Mouse (Mus musculus): Measurements from ENCODE around the gene Angptl4. TPM values are rescaled to one million over a fixed set of nuclear protein-coding genes. Genes with fewer than 3 reads are reported as not detected.

Gene Angptl4
- polyA plus RNA-seq, 1 experiment from 2014 or later = 51.4 TPM

- TF ChIP-seq CTCF (IDR thresholded peaks at IDR 0.05; ENCODE audit: low read depth) = no peak
- no peaks in the 10 kb centered on the region for H3K9me3 ChIP-seq (replicated peaks; ENCODE audit: low read length)
- WGBS = 29% methylated on average over 10 of the region's 10 CpGs
- H3K27ac ChIP-seq = no peak overlapping the region
- no peak for ATAC-seq (replicated peaks; ENCODE audit: low FRiP score, low read depth)
- H3K4me2 ChIP-seq (ENCODE audit: low read length) = no peak overlapping the region
- no peaks in the 10 kb centered on the region for H3K36me3 ChIP-seq (ENCODE audit: insufficient read depth, low read length)
- H3K4me1 ChIP-seq (replicated peaks; ENCODE audit: insufficient read depth, low read length) = peaks cover 14% of the 10 kb centered on the region; the same call in 1 of the 2 replicates
- no peak overlapping the region for H3K9ac ChIP-seq (ENCODE audit: low read depth, low read length)
- H3K4me3 ChIP-seq (replicated peaks; ENCODE audit: low read depth, low read length) = no peak overlapping the region
- H3K27me3 ChIP-seq (ENCODE audit: insufficient read depth, low read length) = no peaks in the 10 kb centered on the region
- DNase-seq (ENCODE audit: low spot score) = no peak
Measured at GRCm38 (mm10) chr17:33808192-33808591, 26.6 kb upstream of the Angptl4 start.

- Histone ChIP-seq H3K27me3 (ENCODE audit: insufficient read depth, low read length) (no peaks in the 10 kb centered on the region), H3K9me3 (replicated peaks; ENCODE audit: low read length) (no peaks in the 10 kb centered on the region), H3K4me2 (ENCODE audit: low read length) (no peak overlapping the region), H3K36me3 (ENCODE audit: insufficient read depth, low read length) (no peaks in the 10 kb centered on the region), H3K9ac (ENCODE audit: low read depth, low read length) (no peak overlapping the region; the same call in 1 of the 2 replicates), H3K4me1 (replicated peaks; ENCODE audit: insufficient read depth, low read length) (peaks cover 5% of the 10 kb centered on the region; the same call in 1 of the 2 replicates), H3K4me3 (replicated peaks; ENCODE audit: low read depth, low read length) (no peak overlapping the region), H3K27ac (no peak overlapping the region)
- ATAC-seq (replicated peaks; ENCODE audit: low FRiP score, low read depth) (no peak), DNase-seq (ENCODE audit: low spot score) (no peak)
- TF ChIP-seq CTCF (IDR thresholded peaks at IDR 0.05; ENCODE audit: low read depth) = no peak
- 22% methylated on average over 8 of the region's 9 CpGs for WGBS
Measured at GRCm38 (mm10) chr17:33807181-33807888, 25.7 kb upstream of the Angptl4 start.

GRCm38 (mm10) chr17:33804745-33805144, 23.1 kb upstream of the Angptl4 start:
- no peaks in the 10 kb centered on the region for H3K36me3 ChIP-seq (ENCODE audit: insufficient read depth, low read length)
- WGBS = 39% methylated on average over 1 of the region's 1 CpGs
- H3K27ac ChIP-seq = no peak overlapping the region
- H3K4me2 ChIP-seq (ENCODE audit: low read length) = no peak overlapping the region
- H3K4me1 ChIP-seq (replicated peaks; ENCODE audit: insufficient read depth, low read length) = no peaks in the 10 kb centered on the region
- H3K27me3 ChIP-seq (ENCODE audit: insufficient read depth, low read length) = no peaks in the 10 kb centered on the region
- no peak for DNase-seq (ENCODE audit: low spot score)
- no peak for TF ChIP-seq CTCF (IDR thresholded peaks at IDR 0.05; ENCODE audit: low read depth)
- no peak overlapping the region for H3K9ac ChIP-seq (ENCODE audit: low read depth, low read length)
- no peaks in the 10 kb centered on the region for H3K9me3 ChIP-seq (replicated peaks; ENCODE audit: low read length)
- H3K4me3 ChIP-seq (replicated peaks; ENCODE audit: low read depth, low read length) = no peak overlapping the region
- ATAC-seq (replicated peaks; ENCODE audit: low FRiP score, low read depth) = no peak

- no peak for DNase-seq (ENCODE audit: low spot score)
- H3K27ac ChIP-seq = no peak overlapping the region
Measured at GRCm38 (mm10) chr17:33804205-33804604, 22.6 kb upstream of the Angptl4 start.

GRCm38 (mm10) chr17:33802221-33802620, 20.6 kb upstream of the Angptl4 start:
- peak; percentile 74 for TF ChIP-seq CTCF (IDR thresholded peaks at IDR 0.05; ENCODE audit: low read depth)
- Histone ChIP-seq H3K36me3 (ENCODE audit: insufficient read depth, low read length) (no peaks in the 10 kb centered on the region), H3K27ac (no peak overlapping the region), H3K4me2 (ENCODE audit: low read length) (no peak overlapping the region), H3K4me3 (replicated peaks; ENCODE audit: low read depth, low read length) (no peak overlapping the region), H3K9me3 (replicated peaks; ENCODE audit: low read length) (no peaks in the 10 kb centered on the region), H3K9ac (ENCODE audit: low read depth, low read length) (no peak overlapping the region), H3K4me1 (replicated peaks; ENCODE audit: insufficient read depth, low read length) (no peaks in the 10 kb centered on the region), H3K27me3 (ENCODE audit: insufficient read depth, low read length) (no peaks in the 10 kb centered on the region)
- 3% methylated on average over 2 of the region's 2 CpGs for WGBS
- peak; percentile 66 for DNase-seq (ENCODE audit: low spot score)
- no peak for ATAC-seq (replicated peaks; ENCODE audit: low FRiP score, low read depth)

More at GRCm38 (mm10) chr17:33804205-33804604, 22.6 kb upstream of the Angptl4 start:
- no peaks in the 10 kb centered on the region for H3K4me1 ChIP-seq (replicated peaks; ENCODE audit: insufficient read depth, low read length)
- H3K4me2 ChIP-seq (ENCODE audit: low read length) = no peak overlapping the region
- ATAC-seq (replicated peaks; ENCODE audit: low FRiP score, low read depth) = no peak
- no peaks in the 10 kb centered on the region for H3K9me3 ChIP-seq (replicated peaks; ENCODE audit: low read length)
- H3K27me3 ChIP-seq (ENCODE audit: insufficient read depth, low read length) = no peaks in the 10 kb centered on the region
- H3K36me3 ChIP-seq (ENCODE audit: insufficient read depth, low read length) = no peaks in the 10 kb centered on the region
- WGBS = 61% methylated on average over 4 of the region's 4 CpGs
- no peak overlapping the region for H3K4me3 ChIP-seq (replicated peaks; ENCODE audit: low read depth, low read length)
- H3K9ac ChIP-seq (ENCODE audit: low read depth, low read length) = no peak overlapping the region
- no peak for TF ChIP-seq CTCF (IDR thresholded peaks at IDR 0.05; ENCODE audit: low read depth)

GRCm38 (mm10) chr17:33799277-33799676, 17.6 kb upstream of the Angptl4 start:
- no peak for ATAC-seq (replicated peaks; ENCODE audit: low FRiP score, low read depth)
- Histone ChIP-seq H3K27me3 (ENCODE audit: insufficient read depth, low read length) (no peaks in the 10 kb centered on the region), H3K27ac (no peak overlapping the region), H3K4me3 (replicated peaks; ENCODE audit: low read depth, low read length) (no peak overlapping the region), H3K4me1 (replicated peaks; ENCODE audit: insufficient read depth, low read length) (no peaks in the 10 kb centered on the region), H3K9me3 (replicated peaks; ENCODE audit: low read length) (no peaks in the 10 kb centered on the region), H3K9ac (ENCODE audit: low read depth, low read length) (no peak overlapping the region), H3K36me3 (ENCODE audit: insufficient read depth, low read length) (no peaks in the 10 kb centered on the region), H3K4me2 (ENCODE audit: low read length) (no peak overlapping the region)
- DNase-seq (ENCODE audit: low spot score) = no peak
- WGBS = 41% methylated on average over 1 of the region's 1 CpGs
- no peak for TF ChIP-seq CTCF (IDR thresholded peaks at IDR 0.05; ENCODE audit: low read depth)

All from kidney, postnatal 0 days (tissue).